Mouse (Mus musculus) kidney, postnatal 0 days (tissue): ENCODE measurements around the gene Prr7. TPM values are rescaled to one million over a fixed set of nuclear protein-coding genes. Genes with fewer than 3 reads are reported as not detected.

Source experiments
- ATAC-seq: fragments of 200-750 bp; cut with Nextera tagmentation; replicated peaks from 2 replicates; pipeline ENCODE4 v1.8.0; 2017; ENCODE audit warnings: low read depth, moderate number of reproducible peaks, moderate TSS enrichment, moderate library complexity; ENCODE audit not compliant: low FRiP score
- DNase-seq: peaks from one replicate; pipeline ENCODE4 v3.0.0-alpha.2; 2016; ENCODE audit warnings: low spot score
- H3K27ac ChIP-seq: fragments of 300-500 bp; sonication (generic); 2 replicates; pipeline ENCODE4 v1.5.1; 2014; ENCODE audit warnings: mild to moderate bottlenecking
- H3K27me3 ChIP-seq: fragments of 300-500 bp; sonication (generic); 2 replicates; pipeline ENCODE4 v1.6.1; 2014; ENCODE audit warnings: low read length, mixed read lengths; ENCODE audit not compliant: insufficient read depth
- H3K36me3 ChIP-seq: fragments of 300-500 bp; sonication (generic); 2 replicates; pipeline ENCODE4 v1.6.1; 2014; ENCODE audit warnings: low read length, mixed read lengths; ENCODE audit not compliant: insufficient read depth
- H3K4me1 ChIP-seq: fragments of 300-500 bp; sonication (generic); replicated peaks from 2 replicates; pipeline ENCODE4 v1.6.1; 2014; ENCODE audit warnings: antibody characterized with exemption, low read length, mixed read lengths; ENCODE audit not compliant: insufficient read depth
- H3K4me2 ChIP-seq: fragments of 300-500 bp; sonication (generic); 2 replicates; pipeline ENCODE4 v1.6.1; 2014; ENCODE audit warnings: mild to moderate bottlenecking, low read length, moderate library complexity, mixed read lengths
- H3K4me3 ChIP-seq: fragments of 300-500 bp; sonication (generic); replicated peaks from 2 replicates; pipeline ENCODE4 v1.5.1; 2014; ENCODE audit warnings: low read depth, low read length
- H3K9ac ChIP-seq: fragments of 300-500 bp; sonication (generic); 2 replicates; pipeline ENCODE4 v1.6.1; 2014; ENCODE audit warnings: low read depth, low read length
- H3K9me3 ChIP-seq: fragments of 300-500 bp; sonication (generic); replicated peaks from 2 replicates; pipeline ENCODE4 v1.6.1; 2016; ENCODE audit warnings: low read length, inconsistent platforms, mixed read lengths
- CTCF ChIP-seq: IDR thresholded peaks from 2 replicates; pipeline ENCODE4 v1.5.1; 2016; ENCODE audit warnings: antibody characterized with exemption, low read depth, mild to moderate bottlenecking, moderate library complexity
- WGBS: fragments of 180-500 bp; shearing (Covaris S2); extraction: QIAGEN DNeasy Blood & Tissue Kit; methylation state at CpG from one replicate; pipeline ENCODE4 v1.1.7; 2014; 5-methylcytosine and 5-hydroxymethylcytosine counted together
- polyA plus RNA-seq: library from polyadenylated mRNA; unstranded; fragments of >200 nt; fragmentation: Nextera tagmentation; extraction: Ambion mirVana; gene quantifications from 2 replicates; pipeline ENCODE4 v1.2.1, GENCODE M21; 2015

Prr7 gene
- polyA plus RNA-seq, 1 experiment from 2014 or later = 0.63 TPM

GRCm38 (mm10) chr13:55475750-55476149 lies 11.7 kb downstream of the Prr7 start:
- H3K4me3 ChIP-seq = no peak overlapping the region
- no peak for TF ChIP-seq CTCF
- H3K9me3 ChIP-seq = no peaks in the 10 kb centered on the region
- H3K9ac ChIP-seq = no peak overlapping the region
- no peak overlapping the region for H3K27ac ChIP-seq
- no peak overlapping the region for H3K4me2 ChIP-seq
- peaks cover 5% of the 10 kb centered on the region; the same call in 1 of the 2 replicates for H3K4me1 ChIP-seq
- peaks cover 33% of the 10 kb centered on the region for H3K36me3 ChIP-seq
- DNase-seq (no peak), ATAC-seq (no peak)
- no peaks in the 10 kb centered on the region for H3K27me3 ChIP-seq
- 93% methylated on average over 5 of the region's 5 CpGs for WGBS

GRCm38 (mm10) chr13:55476256-55476655 lies 12.2 kb downstream of the Prr7 start:
- no peak for TF ChIP-seq CTCF
- Histone ChIP-seq H3K27ac (no peak overlapping the region), H3K4me3 (no peak overlapping the region), H3K9me3 (no peaks in the 10 kb centered on the region), H3K36me3 (peaks cover 37% of the 10 kb centered on the region), H3K27me3 (no peaks in the 10 kb centered on the region), H3K4me2 (no peak overlapping the region), H3K4me1 (peaks cover under 1% of the 10 kb centered on the region; the same call in 1 of the 2 replicates), H3K9ac (no peak overlapping the region)
- WGBS = 93% methylated on average over 8 of the region's 8 CpGs
- no peak for DNase-seq
- ATAC-seq = no peak

- Histone ChIP-seq H3K9ac (no peak overlapping the region), H3K4me3 (no peak overlapping the region), H3K9me3 (no peaks in the 10 kb centered on the region), H3K4me2 (no peak overlapping the region), H3K36me3 (peaks cover 44% of the 10 kb centered on the region), H3K27ac (no peak overlapping the region), H3K27me3 (no peaks in the 10 kb centered on the region), H3K4me1 (0 out of 2 replicates have a peak, but pooled peaks cover 3% of the 10 kb centered on the region)
- ATAC-seq (no peak), DNase-seq (no peak)
- 70% methylated on average over 16 of the region's 16 CpGs for WGBS
- TF ChIP-seq CTCF = no peak
Measured at GRCm38 (mm10) chr13:55477492-55477891, 13.4 kb downstream of the Prr7 start.

GRCm38 (mm10) chr13:55478036-55478435 lies 14.0 kb downstream of the Prr7 start:
- WGBS = 53% methylated on average over 5 of the region's 5 CpGs
- H3K27me3 ChIP-seq = no peaks in the 10 kb centered on the region
- DNase-seq = no peak

GRCm38 (mm10) chr13:55479008-55479407 lies 14.9 kb downstream of the Prr7 start:
- Histone ChIP-seq H3K4me1 (0 out of 2 replicates have a peak, but pooled peaks cover 9% of the 10 kb centered on the region), H3K4me2 (no peak overlapping the region), H3K27me3 (no peaks in the 10 kb centered on the region), H3K9me3 (no peaks in the 10 kb centered on the region), H3K4me3 (no peak overlapping the region), H3K9ac (no peak overlapping the region), H3K36me3 (peaks cover 44% of the 10 kb centered on the region), H3K27ac (no peak overlapping the region)
- TF ChIP-seq CTCF = no peak
- DNase-seq = peak; percentile 40
- ATAC-seq = no peak
- WGBS = 70% methylated on average over 7 of the region's 7 CpGs

More at GRCm38 (mm10) chr13:55478036-55478435, 14.0 kb downstream of the Prr7 start:
- H3K4me3 ChIP-seq = no peak overlapping the region
- H3K27ac ChIP-seq = no peak overlapping the region
- peaks cover 44% of the 10 kb centered on the region for H3K36me3 ChIP-seq
- no peak overlapping the region for H3K9ac ChIP-seq
- no peak overlapping the region for H3K4me2 ChIP-seq
- H3K9me3 ChIP-seq = no peaks in the 10 kb centered on the region
- no peak for ATAC-seq
- TF ChIP-seq CTCF = peak; percentile 61
- 0 out of 2 replicates have a peak, but pooled peaks cover 8% of the 10 kb centered on the region for H3K4me1 ChIP-seq

- peaks cover 42% of the 10 kb centered on the region for H3K36me3 ChIP-seq
- no peaks in the 10 kb centered on the region for H3K27me3 ChIP-seq
- no peaks in the 10 kb centered on the region for H3K9me3 ChIP-seq
Measured at GRCm38 (mm10) chr13:55479929-55480328, 15.9 kb downstream of the Prr7 start.

GRCm38 (mm10) chr13:55482542-55482941 lies 18.5 kb downstream of the Prr7 start:
- H3K4me1 ChIP-seq = peaks cover 29% of the 10 kb centered on the region; the same call in 1 of the 2 replicates
- WGBS = 66% methylated on average over 7 of the region's 7 CpGs
- peak; percentile 82 for DNase-seq
- no peak overlapping the region for H3K4me3 ChIP-seq
- no peak overlapping the region for H3K9ac ChIP-seq
- TF ChIP-seq CTCF = no peak
- H3K36me3 ChIP-seq = peaks cover 24% of the 10 kb centered on the region; the same call in 1 of the 2 replicates
- H3K4me2 ChIP-seq = peak overlapping the region; percentile 26
- H3K27ac ChIP-seq = peak overlapping the region; percentile 15
- no peak for ATAC-seq
- no peaks in the 10 kb centered on the region for H3K9me3 ChIP-seq
- no peaks in the 10 kb centered on the region for H3K27me3 ChIP-seq

More at GRCm38 (mm10) chr13:55479929-55480328, 15.9 kb downstream of the Prr7 start:
- no peak overlapping the region for H3K9ac ChIP-seq
- H3K4me1 ChIP-seq = 0 out of 2 replicates have a peak, but pooled peaks cover 11% of the 10 kb centered on the region
- H3K4me2 ChIP-seq = no peak overlapping the region
- ATAC-seq (no peak), DNase-seq (no peak)
- no peak overlapping the region for H3K27ac ChIP-seq
- TF ChIP-seq CTCF = no peak
- H3K4me3 ChIP-seq = no peak overlapping the region
